8 mouse cellular contexts compared by ENCODE assay signal in genomic region chr3:101130526-101130925, GRCm38 (mm10). TPM values are rescaled to one million over a fixed set of nuclear protein-coding genes. Genes with fewer than 3 reads are reported as not detected.
DNase-seq lines count a peak whose midpoint lies in the region; ATAC-seq and TF ChIP-seq lines count a peak whose summit lies in the region.

No protein-coding gene starts in this region.

- H3K9ac ChIP-seq in ES-Bruce4 (ENCODE audit: low read depth, poor library complexity, severe bottlenecking), result peak overlapping the region; percentile 65

- H3K27ac ChIP-seq in ES-Bruce4 (ENCODE audit: insufficient read depth, low read length), result peak overlapping the region; percentile 37
- H3K27ac ChIP-seq in heart, embryonic 10.5 days, result peak overlapping the region; percentile 72

- peak; percentile 36 for DNase-seq in adrenal gland, postnatal 25 days
- peak; percentile 82 for DNase-seq in heart, embryonic 10.5 days (ENCODE audit: low spot score)
- peak; percentile 34 to 42 for DNase-seq in kidney, postnatal 25 days
- DNase-seq in left cerebral cortex, adult 9 months (ENCODE audit: low spot score in 2 of 2), result no peak
- DNase-seq in left cerebral cortex, adult 8-10 months (ENCODE audit: low spot score in 2 of 2), result no peak

- peak; percentile 90 for TF ChIP-seq EP300 in ES-Bruce4 (IDR thresholded peaks at IDR 0.05; ENCODE audit: insufficient read depth, low read depth, low read length)

- 2% methylated on average over 11 of the region's 11 CpGs for WGBS in heart, embryonic 10.5 days

- TF ChIP-seq POLR2A in ES-Bruce4 (IDR thresholded peaks at IDR 0.05; ENCODE audit: insufficient read depth, low read length), result no peak

- peaks cover 2% of the 10 kb centered on the region for H3K4me1 ChIP-seq in ES-Bruce4 (ENCODE audit: control insufficient read depth, insufficient read depth, low read length)
- H3K4me1 ChIP-seq in heart, embryonic 10.5 days, result peaks cover 18% of the 10 kb centered on the region

- peak; percentile 81 for ATAC-seq in megakaryocyte-erythroid progenitor cell, adult 5-6 weeks (replicated peaks; ENCODE audit: low FRiP score, low TSS enrichment, poor library complexity, severe bottlenecking)
- no peak for ATAC-seq in inflammation-experienced regulatory T-cells, adult 6 months

- no peak for TF ChIP-seq CTCF in ES-Bruce4 (IDR thresholded peaks at IDR 0.05; ENCODE audit: low read depth, low read length)

- H3K4me3 ChIP-seq in ES-Bruce4 (ENCODE audit: low read depth, low read length), result peak overlapping the region; percentile 51
- peak overlapping the region; percentile 41 for H3K4me3 ChIP-seq in heart, embryonic 10.5 days

- no peaks in the 10 kb centered on the region for H3K27me3 ChIP-seq in ES-Bruce4 (ENCODE audit: control insufficient read depth, insufficient read depth, low read length, poor library complexity, severe bottlenecking)
- H3K27me3 ChIP-seq in heart, embryonic 10.5 days (ENCODE audit: insufficient read depth, poor library complexity, severe bottlenecking), result no peaks in the 10 kb centered on the region

- no peaks in the 10 kb centered on the region for H3K9me3 ChIP-seq in ES-Bruce4 (replicated peaks; ENCODE audit: control insufficient read depth, insufficient read depth, low read length, poor library complexity, severe bottlenecking)
- H3K9me3 ChIP-seq in heart, embryonic 10.5 days, result no peaks in the 10 kb centered on the region

- no peaks in the 10 kb centered on the region for H3K36me3 ChIP-seq in ES-Bruce4 (ENCODE audit: control insufficient read depth, insufficient read depth, low read length, poor library complexity, severe bottlenecking)
- no peaks in the 10 kb centered on the region for H3K36me3 ChIP-seq in heart, embryonic 10.5 days

RNA-seq across cellular contexts. Expression of gene Ptgfrn, which starts 20.4 kb away (rescaled TPM):
- polyA plus RNA-seq in ES-Bruce4 (2011; ENCODE audit: insufficient read depth, insufficient read length, low read depth, missing spikeins), result 59.6 and 60.7 TPM in 2 replicates
- total RNA-seq in adrenal gland, postnatal 25 days (2021), result 43.5 and 45.2 TPM in 2 replicates
- polyA plus RNA-seq in heart, embryonic 10.5 days (2016; fragmentation: Nextera tagmentation; extraction: Ambion mirVana), result 4.8 and 5.6 TPM in 2 replicates
- not detected in 2 replicates for total RNA-seq in megakaryocyte-erythroid progenitor cell, adult 5-6 weeks (2014; fragmentation: Nextera tagmentation)
- not detected in 2 replicates for total RNA-seq in megakaryocyte-erythroid progenitor cell, adult 5-6 weeks (2017)
- 1 to 10 TPM in 2 of 3 experiments, under 1 TPM in 1; 0.55 to 2.4 (median 1.0) TPM for polyA plus RNA-seq in inflammation-experienced regulatory T-cells, adult 6 months (2017; shearing (Covaris generic))
- 10 to 100 TPM; 28.8 to 31.3 (median 29.4) TPM for total RNA-seq in left cerebral cortex, adult 8-10 months (2022)

Comparison
In these comparisons a context has a peak if more than half of its experiments do, and no peak if none do; other contexts are left out.
1. DNase-seq: peak in adrenal gland, postnatal 25 days (single experiment), heart, embryonic 10.5 days (single experiment) and kidney, postnatal 25 days (2 of 2); none in left cerebral cortex, adult 9 months (0 of 2) and left cerebral cortex, adult 8-10 months (0 of 2).
2. RNA of gene Ptgfrn, which starts 20.4 kb away (total RNA-seq): 43.5 to 45.2 TPM in adrenal gland, postnatal 25 days and 28.8 to 31.3 TPM in left cerebral cortex, adult 8-10 months; not detected in megakaryocyte-erythroid progenitor cell, adult 5-6 weeks; every median in the first group is over 10 times any median in the second.